Mouse (Mus musculus) ES-Bruce4 (cell line): ENCODE results near the gene Hivep1. TPM values are rescaled to one million over a fixed set of nuclear protein-coding genes. Genes with fewer than 3 reads are reported as not detected.

Source experiments
- H3K27ac ChIP-seq: 2 replicates; pipeline ENCODE4 v1.5.1; 2012; ENCODE audit warnings: low read length, inconsistent platforms; ENCODE audit not compliant: insufficient read depth
- H3K27me3 ChIP-seq: 2 replicates; pipeline ENCODE4 v1.6.1; 2012; ENCODE audit warnings: mild to moderate bottlenecking, low read length, inconsistent platforms; ENCODE audit not compliant: control insufficient read depth, poor library complexity, insufficient read depth, severe bottlenecking
- H3K36me3 ChIP-seq: 2 replicates; pipeline ENCODE4 v1.6.1; 2012; ENCODE audit warnings: inconsistent platforms, mild to moderate bottlenecking, low read length, moderate library complexity; ENCODE audit not compliant: control insufficient read depth, poor library complexity, insufficient read depth, severe bottlenecking
- H3K4me1 ChIP-seq: one replicate; pipeline ENCODE4 v1.8.1; 2011; ENCODE audit warnings: low read length; ENCODE audit not compliant: control insufficient read depth, insufficient read depth
- H3K4me3 ChIP-seq: 2 replicates; pipeline ENCODE4 v1.5.1; 2011; ENCODE audit warnings: low read depth, mild to moderate bottlenecking, low read length
- H3K9ac ChIP-seq: 2 replicates; pipeline ENCODE4 v1.6.1; 2012; ENCODE audit warnings: low read depth, mild to moderate bottlenecking, inconsistent platforms; ENCODE audit not compliant: poor library complexity, severe bottlenecking
- H3K9me3 ChIP-seq: replicated peaks from 2 replicates; pipeline ENCODE4 v1.6.1; 2012; ENCODE audit warnings: mild to moderate bottlenecking, low read length, inconsistent platforms; ENCODE audit not compliant: control insufficient read depth, poor library complexity, insufficient read depth, severe bottlenecking
- CTCF ChIP-seq: IDR thresholded peaks from one replicate; pipeline ENCODE4 v1.8.1; 2011; ENCODE audit warnings: low read depth, low read length
- EP300 ChIP-seq: IDR thresholded peaks from 2 replicates; pipeline ENCODE4 v1.6.1; 2011; ENCODE audit warnings: low read depth, low read length; ENCODE audit not compliant: insufficient read depth
- POLR2A ChIP-seq: IDR thresholded peaks from one replicate; pipeline ENCODE4 v1.8.1; 2011; ENCODE audit warnings: low read length; ENCODE audit not compliant: insufficient read depth
- polyA plus RNA-seq: library from polyadenylated mRNA; stranded (reverse); fragments of >200 nt; gene quantifications from 2 replicates; pipeline ENCODE4 v1.2.4, GENCODE M21; 2011; ENCODE audit warnings: low read depth; ENCODE audit not compliant: missing spikeins, insufficient read depth, insufficient read length

Gene Hivep1
- polyA plus RNA-seq, 1 experiment: 18.2 TPM

DNA sequence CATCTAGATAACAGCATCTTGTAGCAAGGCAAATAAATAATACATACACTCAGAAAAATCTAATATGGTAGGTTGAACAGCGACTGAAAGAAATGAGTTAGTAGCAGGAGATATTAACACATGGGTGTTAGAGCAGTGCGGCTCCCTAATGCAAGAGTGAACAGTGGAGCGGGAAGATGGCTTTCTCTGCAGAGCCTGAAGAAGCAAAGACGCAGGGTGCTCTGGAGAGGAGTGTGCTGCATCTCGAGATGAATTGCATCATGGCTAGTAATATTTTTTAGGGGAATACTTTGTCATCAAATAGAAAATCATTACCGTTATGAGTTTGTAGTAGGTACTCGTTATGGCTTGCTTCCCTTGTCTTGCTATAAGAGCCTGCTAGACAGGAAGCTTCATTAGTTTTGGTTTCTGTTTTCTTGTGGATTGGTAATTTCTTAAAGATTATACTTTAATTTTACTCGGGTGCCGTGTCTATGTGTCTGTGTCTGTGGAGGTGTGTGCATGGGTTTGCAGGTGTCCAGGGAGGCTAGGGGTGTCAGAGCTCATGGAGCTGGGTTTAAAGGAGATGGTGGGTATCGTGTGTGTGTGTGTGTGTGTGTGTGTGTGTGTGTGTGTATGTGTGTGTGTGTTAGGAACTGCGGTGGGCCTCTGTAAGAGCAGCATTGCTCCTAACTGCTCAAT, 51.8 kb downstream of the Hivep1 start:
- H3K4me1 ChIP-seq: no peaks in the 10 kb centered on the region
- no peaks in the 10 kb centered on the region for H3K36me3 ChIP-seq
- no peaks in the 10 kb centered on the region for H3K9me3 ChIP-seq
- no peak overlapping the region for H3K4me3 ChIP-seq
- H3K27me3 ChIP-seq: no peaks in the 10 kb centered on the region
- no peak overlapping the region for H3K9ac ChIP-seq
- no peak overlapping the region for H3K27ac ChIP-seq
- TF ChIP-seq EP300: no peak
- TF ChIP-seq CTCF: no peak
- TF ChIP-seq POLR2A: no peak

DNA sequence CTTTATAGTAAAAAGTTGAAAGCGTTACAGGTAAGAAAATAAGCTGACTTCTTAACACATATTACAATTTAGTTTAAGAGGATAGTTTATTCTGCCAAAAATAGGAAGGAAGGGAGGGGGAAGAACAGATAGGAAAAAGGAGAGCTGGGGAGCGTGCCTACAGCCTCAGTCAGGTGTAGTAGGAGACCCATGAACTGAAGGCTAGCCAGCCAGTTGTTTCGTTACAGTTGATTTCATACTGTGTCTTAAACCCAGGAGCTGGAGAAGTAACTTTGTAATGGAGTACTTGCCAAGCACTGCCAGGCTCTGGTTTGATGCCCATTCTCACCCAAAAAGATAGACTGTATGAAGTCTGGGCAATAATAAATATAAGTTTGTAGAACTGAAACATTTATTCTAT, 52.5 kb downstream of the Hivep1 start:
- Histone ChIP-seq H3K36me3 (no peaks in the 10 kb centered on the region), H3K9me3 (no peaks in the 10 kb centered on the region), H3K4me3 (no peak overlapping the region), H3K27me3 (no peaks in the 10 kb centered on the region), H3K9ac (no peak overlapping the region), H3K4me1 (no peaks in the 10 kb centered on the region), H3K27ac (no peak overlapping the region)
- TF ChIP-seq EP300 (no peak), CTCF (no peak), POLR2A (no peak)

DNA sequence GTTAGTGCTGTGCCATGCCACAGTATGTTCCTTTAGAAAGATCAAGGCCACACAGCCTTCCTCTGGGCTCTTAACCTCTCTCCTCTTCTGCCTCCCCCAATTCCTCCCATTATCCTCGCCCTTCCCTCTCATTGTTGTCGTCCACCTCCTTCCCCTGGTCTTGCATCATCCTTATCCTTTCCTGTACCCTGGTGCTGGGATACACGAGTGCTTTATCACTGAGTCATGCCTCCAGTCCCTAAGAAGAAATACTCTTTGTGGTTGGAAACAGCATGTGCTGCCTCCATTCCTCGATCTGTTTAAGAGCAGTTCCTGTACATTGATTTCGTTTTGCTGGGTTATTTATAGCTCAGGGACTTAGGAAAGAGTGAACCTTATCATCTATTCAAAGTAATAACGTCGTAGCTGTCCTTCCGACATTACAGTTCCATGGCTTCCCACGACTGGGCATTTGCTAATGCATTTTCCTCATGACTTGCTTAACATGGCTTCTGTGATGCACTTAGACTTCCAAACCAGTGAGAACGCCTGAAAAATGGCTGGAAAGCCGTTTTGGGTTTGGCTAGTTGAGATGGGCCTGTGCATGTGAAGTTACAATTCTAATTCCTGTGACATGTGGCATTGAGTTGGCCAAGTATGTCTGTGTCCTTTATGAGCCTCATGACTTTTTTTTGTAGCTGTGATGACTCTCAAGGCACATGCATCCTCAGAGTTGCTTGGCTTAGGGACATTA, 56.8 kb downstream of the Hivep1 start:
- Histone ChIP-seq H3K36me3 (no peaks in the 10 kb centered on the region), H3K27ac (no peak overlapping the region), H3K4me3 (no peak overlapping the region), H3K27me3 (no peaks in the 10 kb centered on the region), H3K4me1 (no peaks in the 10 kb centered on the region), H3K9ac (no peak overlapping the region), H3K9me3 (no peaks in the 10 kb centered on the region)
- no peak for TF ChIP-seq EP300
- no peak for TF ChIP-seq CTCF
- TF ChIP-seq POLR2A: no peak

DNA sequence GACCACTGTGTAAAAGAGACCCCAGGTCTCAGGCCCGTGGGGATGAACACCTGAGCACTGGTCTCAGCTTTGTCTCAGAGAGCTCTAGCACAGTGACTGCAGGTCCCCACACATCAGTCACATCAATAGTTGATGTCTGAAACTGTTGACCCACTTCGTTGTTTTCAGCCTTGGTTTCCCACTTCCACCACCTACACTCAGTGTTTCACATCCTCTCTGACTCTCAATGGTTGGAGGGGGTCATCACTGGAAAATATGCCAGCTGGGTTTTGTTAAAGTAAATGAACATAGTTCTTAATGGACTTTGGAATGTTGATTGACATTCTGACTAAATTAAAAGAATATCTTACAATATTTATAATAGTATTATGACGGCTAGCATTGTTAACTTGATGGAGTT, 58.6 kb downstream of the Hivep1 start:
- H3K27me3 ChIP-seq: no peaks in the 10 kb centered on the region
- H3K4me1 ChIP-seq: no peaks in the 10 kb centered on the region
- H3K9me3 ChIP-seq: no peaks in the 10 kb centered on the region
- H3K27ac ChIP-seq: no peak overlapping the region
- no peak overlapping the region for H3K9ac ChIP-seq
- no peaks in the 10 kb centered on the region for H3K36me3 ChIP-seq
- H3K4me3 ChIP-seq: no peak overlapping the region
- TF ChIP-seq EP300 (no peak), POLR2A (no peak), CTCF (no peak)

DNA sequence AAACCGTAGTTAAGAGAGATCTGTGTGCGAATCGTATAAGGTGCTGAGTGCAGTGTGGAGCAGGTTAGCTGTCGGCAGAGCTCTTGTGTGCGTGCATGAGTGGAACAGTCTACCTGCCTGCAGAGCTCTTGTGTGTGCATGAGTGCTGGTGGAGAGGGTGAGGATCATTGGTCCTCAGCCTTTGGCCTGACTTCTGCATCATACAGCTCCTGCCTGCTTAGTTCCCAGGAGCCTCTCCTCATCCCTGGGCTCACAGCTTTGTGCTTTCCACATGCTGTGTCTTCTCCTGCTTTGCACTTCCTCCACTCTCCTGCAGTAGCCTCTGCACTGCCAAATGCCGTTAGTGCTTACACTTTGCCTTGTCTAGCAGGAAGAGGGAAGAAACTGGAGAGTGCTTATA, 60.2 kb downstream of the Hivep1 start:
- Histone ChIP-seq H3K27ac (no peak overlapping the region), H3K9ac (no peak overlapping the region), H3K4me1 (no peaks in the 10 kb centered on the region), H3K4me3 (no peak overlapping the region), H3K27me3 (no peaks in the 10 kb centered on the region), H3K9me3 (no peaks in the 10 kb centered on the region), H3K36me3 (no peaks in the 10 kb centered on the region)
- no peak for TF ChIP-seq POLR2A
- no peak for TF ChIP-seq CTCF
- TF ChIP-seq EP300: no peak

DNA sequence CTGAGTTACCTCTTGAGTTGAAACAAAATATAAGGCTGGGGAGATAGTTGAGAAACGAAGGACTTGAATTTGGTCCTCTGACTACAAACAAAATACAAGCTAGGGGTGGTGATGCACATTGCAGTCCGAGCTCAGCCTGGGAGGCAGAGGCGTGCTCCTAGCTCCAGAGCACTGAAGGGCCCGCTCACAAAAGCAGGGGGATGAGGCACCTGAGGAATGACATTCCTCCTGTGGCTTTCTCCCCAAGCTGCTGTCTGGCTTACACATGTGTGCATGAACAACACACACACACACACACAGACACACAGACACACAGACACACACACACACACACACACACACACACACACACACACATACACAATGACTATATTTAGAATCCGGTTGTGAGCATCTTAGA, 60.9 kb downstream of the Hivep1 start:
- H3K27me3 ChIP-seq: no peaks in the 10 kb centered on the region
- no peak overlapping the region for H3K4me3 ChIP-seq
- no peaks in the 10 kb centered on the region for H3K36me3 ChIP-seq
- no peak for TF ChIP-seq CTCF
- no peak for TF ChIP-seq POLR2A
- no peak for TF ChIP-seq EP300
- H3K9ac ChIP-seq: no peak overlapping the region
- H3K27ac ChIP-seq: no peak overlapping the region
- H3K4me1 ChIP-seq: no peaks in the 10 kb centered on the region
- H3K9me3 ChIP-seq: no peaks in the 10 kb centered on the region
